Comparison of ENCODE assay signal across 9 mouse cellular contexts in genomic region chr11:113802456-113802855, GRCm38 (mm10). TPM values are rescaled to one million over a fixed set of nuclear protein-coding genes. Genes with fewer than 3 reads are reported as not detected.
DNase-seq lines count a peak whose midpoint lies in the region; ATAC-seq and TF ChIP-seq lines count a peak whose summit lies in the region.
"Had no signal": no experiment of that assay in that cellular context is flagged by ENCODE, and none has a peak within 500 bp of the region (broad histone marks: within the 10 kb centered on the region; RNA-seq: fewer than 3 reads in every experiment).

No protein-coding gene starts in this region.

- no peak for DNase-seq in forebrain, postnatal 0 days
- DNase-seq in adrenal gland, postnatal 14 days = peak; percentile 84
- DNase-seq in heart, postnatal 36 days = peak; percentile 64 to 66
- DNase-seq in lung, postnatal 10 days = peak; percentile 70
- no peak for DNase-seq in left cerebral cortex, postnatal 36 days (ENCODE audit: low spot score in 2 of 2)
- no peak for DNase-seq in layer of hippocampus, adult 18-20 months (ENCODE audit: low spot score in 2 of 2)
- DNase-seq: layer of hippocampus, adult 9-11 months had no signal

- 61% methylated on average over 12 of the region's 12 CpGs for WGBS in forebrain, embryonic 12.5 days
- WGBS in forebrain, postnatal 0 days = 62% methylated on average over 12 of the region's 12 CpGs
- 54% methylated on average over 12 of the region's 12 CpGs for WGBS in midbrain, embryonic 16.5 days

- TF ChIP-seq CTCF in forebrain, postnatal 0 days (IDR thresholded peaks at IDR 0.05; ENCODE audit: low read depth) = no peak

- intact Hi-C loops in heart, postnatal 36 days (cut with DNase I) = loop anchor here (10.0 kb wide), 1 partner anchor 628 kb away; no protein-coding TSS in a partner anchor
- intact Hi-C loops in left cerebral cortex, postnatal 36 days (cut with DNase I) = loop anchor here (10.0 kb wide), 2 partner anchors 498 to 628 kb away; no protein-coding TSS in a partner anchor

- no peaks in the 10 kb centered on the region for H3K27me3 ChIP-seq in forebrain, embryonic 12.5 days
- no peaks in the 10 kb centered on the region for H3K27me3 ChIP-seq in forebrain, postnatal 0 days (ENCODE audit: insufficient read depth, low read length)
- H3K27me3 ChIP-seq in midbrain, embryonic 16.5 days (ENCODE audit: control insufficient read depth, insufficient read depth, low read depth, low read length) = no peaks in the 10 kb centered on the region

- 0 out of 2 replicates have a peak, but pooled peaks have one; percentile 15 for ATAC-seq in forebrain, embryonic 12.5 days (ENCODE audit: low FRiP score)
- no peak for ATAC-seq in forebrain, postnatal 0 days
- ATAC-seq in midbrain, embryonic 16.5 days = no peak

- no peak overlapping the region for H3K9ac ChIP-seq in forebrain, embryonic 12.5 days
- no peak overlapping the region for H3K9ac ChIP-seq in forebrain, postnatal 0 days
- H3K9ac ChIP-seq in midbrain, embryonic 16.5 days (ENCODE audit: low read depth, low read length) = no peak overlapping the region

- no peak overlapping the region for H3K4me3 ChIP-seq in forebrain, embryonic 12.5 days (replicated peaks)
- H3K4me3 ChIP-seq in forebrain, postnatal 0 days (ENCODE audit: low read depth, low read length) = no peak overlapping the region
- H3K4me3 ChIP-seq in midbrain, embryonic 16.5 days (ENCODE audit: low read depth, low read length) = no peak overlapping the region

- H3K36me3 ChIP-seq in forebrain, embryonic 12.5 days (replicated peaks) = no peaks in the 10 kb centered on the region
- no peaks in the 10 kb centered on the region for H3K36me3 ChIP-seq in forebrain, postnatal 0 days (ENCODE audit: insufficient read depth)
- H3K36me3 ChIP-seq in midbrain, embryonic 16.5 days (ENCODE audit: control insufficient read depth, insufficient read depth, low read length) = no peaks in the 10 kb centered on the region

- no peak overlapping the region for H3K4me2 ChIP-seq in forebrain, embryonic 12.5 days
- no peak overlapping the region for H3K4me2 ChIP-seq in forebrain, postnatal 0 days (ENCODE audit: low read depth)
- H3K4me2 ChIP-seq in midbrain, embryonic 16.5 days (ENCODE audit: low read length) = no peak overlapping the region

- H3K27ac ChIP-seq in forebrain, embryonic 12.5 days = no peak overlapping the region
- no peak overlapping the region for H3K27ac ChIP-seq in forebrain, postnatal 0 days (ENCODE audit: low read depth, low read length)
- no peak overlapping the region for H3K27ac ChIP-seq in midbrain, embryonic 16.5 days (ENCODE audit: low read length)

- peaks cover 53% of the 10 kb centered on the region for H3K4me1 ChIP-seq in forebrain, embryonic 12.5 days
- H3K4me1 ChIP-seq in forebrain, postnatal 0 days (ENCODE audit: insufficient read depth) = peaks cover 16% of the 10 kb centered on the region
- H3K4me1 ChIP-seq in midbrain, embryonic 16.5 days (ENCODE audit: control insufficient read depth, insufficient read depth, low read length) = peaks cover 11% of the 10 kb centered on the region

- no peaks in the 10 kb centered on the region for H3K9me3 ChIP-seq in forebrain, embryonic 12.5 days
- H3K9me3 ChIP-seq in forebrain, postnatal 0 days (ENCODE audit: low read length) = no peaks in the 10 kb centered on the region
- no peaks in the 10 kb centered on the region for H3K9me3 ChIP-seq in midbrain, embryonic 16.5 days (replicated peaks; ENCODE audit: control insufficient read depth, low read length, poor library complexity, severe bottlenecking)

RNA-seq across cellular contexts. Expression of gene Cdc42ep4, which starts 50.8 kb away (rescaled TPM):
- 109 and 113 TPM in 2 replicates for polyA plus RNA-seq in forebrain, embryonic 12.5 days (2016; fragmentation: Nextera tagmentation; extraction: Ambion mirVana)
- 86.6 and 102 TPM in 2 replicates for total RNA-seq in forebrain, postnatal 0 days (2014; rRNA removed)
- 75.4 and 81.0 TPM in 2 replicates for polyA plus RNA-seq in forebrain, postnatal 0 days (2015; fragmentation: Nextera tagmentation; extraction: Ambion mirVana)
- 76.8 and 82.7 TPM in 2 replicates for total RNA-seq in adrenal gland, postnatal 14 days (2021)
- 10 to 100 TPM; 16.5 to 20.5 TPM for total RNA-seq in heart, postnatal 36 days (2021)
- 10 to 100 TPM; 21.9 to 29.8 TPM for total RNA-seq in left cerebral cortex, postnatal 36 days (2021)
- total RNA-seq in layer of hippocampus, adult 18-20 months (2021) = 10 to 100 TPM; 32.4 to 32.7 TPM
- polyA plus RNA-seq in midbrain, embryonic 16.5 days (2015; fragmentation: Nextera tagmentation; extraction: Ambion mirVana) = 73.2 and 75.0 TPM in 2 replicates

Comparison
In these comparisons a context has a peak if more than half of its experiments do, and no peak if none do; other contexts are left out.
1. DNase-seq: peak in adrenal gland, postnatal 14 days (single experiment), heart, postnatal 36 days (2 of 2) and lung, postnatal 10 days (single experiment); none in forebrain, postnatal 0 days (single experiment), left cerebral cortex, postnatal 36 days (0 of 2) and layer of hippocampus, adult 18-20 months (0 of 2).